Mouse (Mus musculus): ENCODE measurements around the gene Cnot8.

GRCm38 (mm10) chr11:58093021-58093528 lies 10.9 kb upstream of the Cnot8 start, which contains the start of gene Gm12248:
- no peak for TF ChIP-seq POLR2A (IDR thresholded peaks at IDR 0.05; ENCODE audit: low read depth, low read length)
- TF ChIP-seq CTCF (conservative IDR thresholded peaks at IDR 0.05; ENCODE audit: insufficient read depth, insufficient read length, low read depth, low read length), result no peak
